ENCODE assay signal across 7 mouse cellular contexts in genomic region chr11:59162443-59163254, GRCm38 (mm10). TPM values are rescaled to one million over a fixed set of nuclear protein-coding genes. Genes with fewer than 3 reads are reported as not detected.
DNase-seq lines count a peak whose midpoint lies in the region; ATAC-seq and TF ChIP-seq lines count a peak whose summit lies in the region.

No protein-coding gene starts in this region.

- peak overlapping the region; percentile 58 for H3K4me3 ChIP-seq in neural tube, embryonic 11.5 days (ENCODE audit: low read depth, low read length)
- H3K4me3 ChIP-seq in intestine, postnatal 0 days (ENCODE audit: low read depth, low read length) = peak overlapping the region; percentile 64
- H3K4me3 ChIP-seq in stomach, embryonic 14.5 days (ENCODE audit: low read depth, low read length) = peak overlapping the region; percentile 62

- H3K9me3 ChIP-seq in neural tube, embryonic 11.5 days (ENCODE audit: control insufficient read depth, low read length) = no peaks in the 10 kb centered on the region
- H3K9me3 ChIP-seq in intestine, postnatal 0 days (ENCODE audit: control insufficient read depth) = no peaks in the 10 kb centered on the region
- no peaks in the 10 kb centered on the region for H3K9me3 ChIP-seq in stomach, embryonic 14.5 days (ENCODE audit: control insufficient read depth, low read depth, low read length)

- 60% methylated on average over 9 of the region's 9 CpGs for WGBS in neural tube, embryonic 11.5 days
- WGBS in intestine, postnatal 0 days = 39% methylated on average over 9 of the region's 9 CpGs
- 54% methylated on average over 9 of the region's 9 CpGs for WGBS in stomach, embryonic 14.5 days

- no peak for TF ChIP-seq CTCF in intestine, postnatal 0 days (IDR thresholded peaks at IDR 0.05; ENCODE audit: low read depth)

- H3K4me1 ChIP-seq in neural tube, embryonic 11.5 days (ENCODE audit: control insufficient read depth, insufficient read depth, low read length) = peaks cover 3% of the 10 kb centered on the region; the same call in 1 of the 2 replicates
- H3K4me1 ChIP-seq in intestine, postnatal 0 days (replicated peaks; ENCODE audit: control insufficient read depth, insufficient read depth, low read length) = peaks cover 3% of the 10 kb centered on the region; the same call in 1 of the 2 replicates
- 0 out of 2 replicates have a peak, but pooled peaks cover 5% of the 10 kb centered on the region for H3K4me1 ChIP-seq in stomach, embryonic 14.5 days (ENCODE audit: control insufficient read depth, insufficient read depth, low read length)

- no peaks in the 10 kb centered on the region for H3K27me3 ChIP-seq in neural tube, embryonic 11.5 days (ENCODE audit: control insufficient read depth, insufficient read depth, low read length)
- H3K27me3 ChIP-seq in intestine, postnatal 0 days (replicated peaks; ENCODE audit: control insufficient read depth, insufficient read depth, low read length) = no peaks in the 10 kb centered on the region
- no peaks in the 10 kb centered on the region for H3K27me3 ChIP-seq in stomach, embryonic 14.5 days (ENCODE audit: control insufficient read depth, insufficient read depth, low read length)

- peak overlapping the region; percentile 88 for H3K27ac ChIP-seq in neural tube, embryonic 11.5 days (ENCODE audit: low read depth, low read length)
- peak overlapping the region; percentile 98 for H3K27ac ChIP-seq in intestine, postnatal 0 days (ENCODE audit: low read depth, low read length)
- peak overlapping the region; percentile 1; the same call in 1 of the 2 replicates for H3K27ac ChIP-seq in stomach, embryonic 14.5 days (ENCODE audit: low read length)

- peak; percentile 20 for DNase-seq in neural tube, embryonic 11.5 days (ENCODE audit: low spot score)
- DNase-seq in neural tube, embryonic 10.5 days (ENCODE audit: extremely low spot score, low spot score) = no peak
- DNase-seq in adrenal gland, adult 18-20 months (ENCODE audit: low spot score in 2 of 2) = no peak
- no peak for DNase-seq in cerebellum, adult 8-10 months

- H3K4me2 ChIP-seq in neural tube, embryonic 11.5 days (ENCODE audit: low read depth) = peak overlapping the region; percentile 70
- peak overlapping the region; percentile 60 for H3K4me2 ChIP-seq in intestine, postnatal 0 days (replicated peaks; ENCODE audit: low read depth)
- H3K4me2 ChIP-seq in stomach, embryonic 14.5 days (replicated peaks; ENCODE audit: low read depth, low read length) = peak overlapping the region; percentile 56

- ATAC-seq in neural tube, embryonic 11.5 days (ENCODE audit: insufficient read depth, low FRiP score, low TSS enrichment) = no peak; the same call in 1 of the 2 replicates
- ATAC-seq in erythroblast, adult 5-6 weeks (replicated peaks; ENCODE audit: low FRiP score, poor library complexity, severe bottlenecking) = peak; percentile 24; the same call in 1 of the 2 replicates
- no peak; the same call in 1 of the 2 replicates for ATAC-seq in intestine, postnatal 0 days
- no peak for ATAC-seq in stomach, embryonic 14.5 days (ENCODE audit: insufficient number of reproducible peaks, insufficient read depth, low FRiP score, low read depth)

- no peaks in the 10 kb centered on the region; the same call in 1 of the 2 replicates for H3K36me3 ChIP-seq in neural tube, embryonic 11.5 days (ENCODE audit: control insufficient read depth, insufficient read depth, low read length)
- peaks cover 13% of the 10 kb centered on the region for H3K36me3 ChIP-seq in intestine, postnatal 0 days (ENCODE audit: control insufficient read depth, insufficient read depth)
- peaks cover 8% of the 10 kb centered on the region; the same call in 1 of the 2 replicates for H3K36me3 ChIP-seq in stomach, embryonic 14.5 days (ENCODE audit: control insufficient read depth, insufficient read depth, low read length)

- 0 out of 2 replicates have a peak overlapping the region, but pooled peaks have one; percentile 2 for H3K9ac ChIP-seq in neural tube, embryonic 11.5 days (ENCODE audit: low read length)
- H3K9ac ChIP-seq in intestine, postnatal 0 days (ENCODE audit: low read depth, low read length) = peak overlapping the region; percentile 89
- H3K9ac ChIP-seq in stomach, embryonic 14.5 days (replicated peaks; ENCODE audit: low read depth, low read length) = peak overlapping the region; percentile 0; the same call in 1 of the 2 replicates

RNA-seq across cellular contexts. Expression of gene Iba57, which starts 0.9 kb away (rescaled TPM):
- polyA plus RNA-seq in neural tube, embryonic 11.5 days (2014; fragmentation: Nextera tagmentation; extraction: Ambion mirVana) = 1.7 and 2.6 TPM in 2 replicates
- 11.5 and 30.7 TPM in 2 replicates for total RNA-seq in erythroblast, adult 5-6 weeks (2015; ENCODE audit: low replicate concordance)
- 64.1 and 74.6 TPM in 2 replicates for total RNA-seq in erythroblast, adult 5-6 weeks (2017; ENCODE audit: low replicate concordance)
- 3.4 and 4.1 TPM in 2 replicates for polyA plus RNA-seq in intestine, postnatal 0 days (2015; fragmentation: Nextera tagmentation; extraction: Ambion mirVana)
- 1.8 and 2.6 TPM in 2 replicates for polyA plus RNA-seq in stomach, embryonic 14.5 days (2014; fragmentation: Nextera tagmentation; extraction: Ambion mirVana)
- 10 to 100 TPM; 16.3 to 21.7 TPM for total RNA-seq in adrenal gland, adult 18-20 months (2021)

RNA-seq across cellular contexts. Expression of gene Gjc2, which starts 20.4 kb away (rescaled TPM):
- polyA plus RNA-seq in neural tube, embryonic 11.5 days (2014; fragmentation: Nextera tagmentation; extraction: Ambion mirVana) = 0.28 TPM in 1 of 2 replicates, not detected in the other
- not detected in 2 replicates for total RNA-seq in erythroblast, adult 5-6 weeks (2015; ENCODE audit: low replicate concordance)
- total RNA-seq in erythroblast, adult 5-6 weeks (2017; ENCODE audit: low replicate concordance) = not detected in 2 replicates
- 2.2 and 2.3 TPM in 2 replicates for polyA plus RNA-seq in intestine, postnatal 0 days (2015; fragmentation: Nextera tagmentation; extraction: Ambion mirVana)
- polyA plus RNA-seq in stomach, embryonic 14.5 days (2014; fragmentation: Nextera tagmentation; extraction: Ambion mirVana) = 0.36 TPM in 1 of 2 replicates, not detected in the other
- total RNA-seq in adrenal gland, adult 18-20 months (2021) = under 1 TPM; 0.48 to 0.60 TPM

RNA-seq across cellular contexts. Expression of gene Obscn, which starts 26.4 kb away (rescaled TPM):
- polyA plus RNA-seq in neural tube, embryonic 11.5 days (2014; fragmentation: Nextera tagmentation; extraction: Ambion mirVana) = 0.88 and 1.1 TPM in 2 replicates
- 0.42 and 0.96 TPM in 2 replicates for total RNA-seq in erythroblast, adult 5-6 weeks (2015; ENCODE audit: low replicate concordance)
- 2.7 and 4.5 TPM in 2 replicates for total RNA-seq in erythroblast, adult 5-6 weeks (2017; ENCODE audit: low replicate concordance)
- 0.16 and 0.23 TPM in 2 replicates for polyA plus RNA-seq in intestine, postnatal 0 days (2015; fragmentation: Nextera tagmentation; extraction: Ambion mirVana)
- polyA plus RNA-seq in stomach, embryonic 14.5 days (2014; fragmentation: Nextera tagmentation; extraction: Ambion mirVana) = 0.69 and 0.75 TPM in 2 replicates
- 1 to 10 TPM in 1 of 2 experiments, under 1 TPM in 1; 0.99 to 2.4 TPM for total RNA-seq in adrenal gland, adult 18-20 months (2021)

RNA-seq across cellular contexts. Expression of gene Guk1, which starts 29.4 kb away (rescaled TPM):
- 101 and 112 TPM in 2 replicates for polyA plus RNA-seq in neural tube, embryonic 11.5 days (2014; fragmentation: Nextera tagmentation; extraction: Ambion mirVana)
- total RNA-seq in erythroblast, adult 5-6 weeks (2015; ENCODE audit: low replicate concordance) = 13.8 and 20.4 TPM in 2 replicates
- total RNA-seq in erythroblast, adult 5-6 weeks (2017; ENCODE audit: low replicate concordance) = 4.5 and 8.2 TPM in 2 replicates
- 110 and 119 TPM in 2 replicates for polyA plus RNA-seq in intestine, postnatal 0 days (2015; fragmentation: Nextera tagmentation; extraction: Ambion mirVana)
- polyA plus RNA-seq in stomach, embryonic 14.5 days (2014; fragmentation: Nextera tagmentation; extraction: Ambion mirVana) = 124 and 130 TPM in 2 replicates
- total RNA-seq in adrenal gland, adult 18-20 months (2021) = 10 to 100 TPM; 57.3 to 71.5 TPM

RNA-seq across cellular contexts. Expression of gene Mrpl55, which starts 39.6 kb away (rescaled TPM):
- polyA plus RNA-seq in neural tube, embryonic 11.5 days (2014; fragmentation: Nextera tagmentation; extraction: Ambion mirVana) = 91.6 and 99.3 TPM in 2 replicates
- 5.4 and 11.3 TPM in 2 replicates for total RNA-seq in erythroblast, adult 5-6 weeks (2015; ENCODE audit: low replicate concordance)
- total RNA-seq in erythroblast, adult 5-6 weeks (2017; ENCODE audit: low replicate concordance) = 10.1 and 14.1 TPM in 2 replicates
- polyA plus RNA-seq in intestine, postnatal 0 days (2015; fragmentation: Nextera tagmentation; extraction: Ambion mirVana) = 87.1 and 96.5 TPM in 2 replicates
- polyA plus RNA-seq in stomach, embryonic 14.5 days (2014; fragmentation: Nextera tagmentation; extraction: Ambion mirVana) = 92.3 and 103 TPM in 2 replicates
- total RNA-seq in adrenal gland, adult 18-20 months (2021) = 10 to 100 TPM; 50.6 to 58.9 TPM

Comparison
In these comparisons a context has a peak if more than half of its experiments do, and no peak if none do; other contexts are left out.
1. H3K27ac ChIP-seq: peak in every context shown above with its lines; median percentile 98 in intestine, postnatal 0 days; 88 in neural tube, embryonic 11.5 days; 1 in stomach, embryonic 14.5 days.
2. H3K9ac ChIP-seq: peak in every context shown above with its lines; median percentile 89 in intestine, postnatal 0 days; 2 in neural tube, embryonic 11.5 days; 0 in stomach, embryonic 14.5 days.